Mouse (Mus musculus) intestine, embryonic 14.5 days (tissue): ENCODE results near the gene Gm15319. TPM values are rescaled to one million over a fixed set of nuclear protein-coding genes. Genes with fewer than 3 reads are reported as not detected.
"Not testable (repeated sequence)": the region's sequence is repeated elsewhere in the genome, so short reads cannot be mapped to it uniquely, and the experiment has no call there.

Experiments
- ATAC-seq: fragments of 200-750 bp; cut with Nextera tagmentation; replicated peaks from 2 replicates; pipeline ENCODE4 v1.8.0; 2017; ENCODE audit warnings: low read depth, moderate number of reproducible peaks, moderate TSS enrichment, moderate library complexity; ENCODE audit not compliant: low FRiP score, low TSS enrichment
- DNase-seq: peaks from one replicate; pipeline ENCODE4 v3.0.0-alpha.2; 2018; ENCODE audit warnings: low spot score
- H3K27ac ChIP-seq: fragments of 300-500 bp; sonication (generic); 2 replicates; pipeline ENCODE4 v1.5.1; 2014; ENCODE audit warnings: low read depth, mild to moderate bottlenecking, control low read depth
- H3K27me3 ChIP-seq: fragments of 300-500 bp; sonication (generic); replicated peaks from 2 replicates; pipeline ENCODE4 v1.6.1; 2014; ENCODE audit warnings: low read length, control low read depth; ENCODE audit not compliant: control insufficient read depth, insufficient read depth
- H3K36me3 ChIP-seq: fragments of 300-500 bp; sonication (generic); 2 replicates; pipeline ENCODE4 v1.6.1; 2014; ENCODE audit warnings: low read length, control low read depth; ENCODE audit not compliant: control insufficient read depth, insufficient read depth
- H3K4me1 ChIP-seq: fragments of 300-500 bp; sonication (generic); replicated peaks from 2 replicates; pipeline ENCODE4 v1.6.1; 2014; ENCODE audit warnings: low read length, control low read depth, mixed read lengths; ENCODE audit not compliant: control insufficient read depth, insufficient read depth
- H3K4me2 ChIP-seq: fragments of 300-500 bp; sonication (generic); 2 replicates; pipeline ENCODE4 v1.6.1; 2014; ENCODE audit warnings: low read length
- H3K4me3 ChIP-seq: fragments of 300-500 bp; sonication (generic); 2 replicates; pipeline ENCODE4 v1.5.1; 2014; ENCODE audit warnings: low read depth, low read length, control low read depth, mixed read lengths
- H3K9ac ChIP-seq: fragments of 300-500 bp; sonication (generic); 2 replicates; pipeline ENCODE4 v1.6.1; 2014; ENCODE audit warnings: mild to moderate bottlenecking, low read length
- H3K9me3 ChIP-seq: fragments of 300-500 bp; sonication (generic); 2 replicates; pipeline ENCODE4 v1.6.1; 2016; ENCODE audit warnings: low read length, control low read depth; ENCODE audit not compliant: control insufficient read depth
- WGBS: fragments of 180-500 bp; shearing (Covaris S2); extraction: QIAGEN DNeasy Blood & Tissue Kit; methylation state at CpG from one replicate; pipeline ENCODE4 v1.1.7; 2014; 5-methylcytosine and 5-hydroxymethylcytosine counted together
- polyA plus RNA-seq: library from polyadenylated mRNA; unstranded; fragments of >200 nt; fragmentation: Nextera tagmentation; extraction: Ambion mirVana; gene quantifications from 2 replicates; pipeline ENCODE4 v1.2.1, GENCODE M21; 2014

Gm15319 gene
- polyA plus RNA-seq, 1 experiment from 2014 or later, result 0.72 TPM

GRCm38 (mm10) chr8:20290015-20290414 is 73.0 kb downstream of the Gm15319 start:
- not testable (repeated sequence) for H3K36me3 ChIP-seq, ATAC-seq, H3K4me3 ChIP-seq, H3K4me2 ChIP-seq, H3K27ac ChIP-seq, H3K9ac ChIP-seq, H3K9me3 ChIP-seq, H3K27me3 ChIP-seq, DNase-seq, H3K4me1 ChIP-seq
- 81% methylated on average over 4 of the region's 8 CpGs for WGBS

GRCm38 (mm10) chr8:20288878-20289277 is 74.1 kb downstream of the Gm15319 start:
- not testable (repeated sequence) for H3K9ac ChIP-seq, ATAC-seq, H3K9me3 ChIP-seq, H3K36me3 ChIP-seq, H3K27ac ChIP-seq, H3K4me2 ChIP-seq, H3K27me3 ChIP-seq, DNase-seq, H3K4me1 ChIP-seq, H3K4me3 ChIP-seq
- 87% methylated on average over 1 of the region's 3 CpGs for WGBS

GRCm38 (mm10) chr8:20287706-20288105 is 75.3 kb downstream of the Gm15319 start:
- not testable (repeated sequence) for H3K9ac ChIP-seq, ATAC-seq, H3K9me3 ChIP-seq, H3K4me3 ChIP-seq, H3K27ac ChIP-seq, DNase-seq, H3K27me3 ChIP-seq, H3K4me1 ChIP-seq, H3K36me3 ChIP-seq, H3K4me2 ChIP-seq
- WGBS, result 89% methylated on average over 3 of the region's 3 CpGs
